Mouse (Mus musculus) mouse trophoblast stem cell (cell line): Measurements from ENCODE around the gene Gm17364.
"Not testable (repeated sequence)": the region's sequence is repeated elsewhere in the genome, so short reads cannot be mapped to it uniquely, and the experiment has no call there.

ENCODE experiments used
- in situ Hi-C, 2 experiments: fragments of 300-500 bp; cut with MseI, MboI; formaldehyde crosslinking; loops; 2 replicates in 1 of 2; 3 replicates in 1 of 2; pipeline ENCODE4 v1.15.1; 2025

Gm17364 gene

DNA sequence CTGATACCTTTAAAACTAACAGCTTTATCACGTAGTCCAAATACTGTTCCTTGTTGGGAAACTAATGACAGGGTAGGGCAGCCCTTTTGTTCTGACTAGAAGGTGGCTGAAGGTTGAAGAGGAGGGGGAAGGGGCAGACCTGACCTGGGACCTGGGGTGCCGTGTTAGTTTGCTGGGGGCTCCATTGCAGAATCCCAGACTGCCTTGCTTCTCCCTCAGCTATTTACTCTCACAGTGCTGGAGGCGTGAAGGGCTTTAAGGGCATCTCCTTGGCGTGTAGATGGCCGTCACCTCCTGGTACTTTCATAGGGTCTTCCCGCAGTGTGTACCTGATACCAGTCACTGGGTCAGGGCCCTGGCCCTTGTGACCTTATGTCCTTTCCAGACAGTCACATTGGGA, 21.6 kb downstream of the Gm17364 start:
- in situ Hi-C loops: no loop called here

DNA sequence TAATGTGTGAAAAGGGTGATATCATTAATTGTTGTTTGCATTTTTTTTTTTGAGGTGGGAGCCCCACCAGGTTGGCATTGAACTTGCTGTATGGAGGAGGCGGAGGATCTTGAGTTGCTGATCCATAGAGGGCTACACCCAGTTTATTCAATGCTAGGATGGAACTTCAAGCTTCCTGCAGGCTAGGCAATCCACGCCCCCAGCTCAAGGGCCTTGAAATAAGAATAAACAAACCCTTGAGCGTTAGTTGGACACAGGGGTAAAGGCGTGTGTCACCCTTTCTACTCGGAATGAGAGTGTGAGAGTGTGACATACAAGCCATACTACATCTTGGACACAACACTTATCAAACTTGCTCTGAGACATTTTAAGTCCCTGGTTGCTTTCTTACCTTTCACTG, 22.1 kb downstream of the Gm17364 start:
- in situ Hi-C loops: no loop called here

DNA sequence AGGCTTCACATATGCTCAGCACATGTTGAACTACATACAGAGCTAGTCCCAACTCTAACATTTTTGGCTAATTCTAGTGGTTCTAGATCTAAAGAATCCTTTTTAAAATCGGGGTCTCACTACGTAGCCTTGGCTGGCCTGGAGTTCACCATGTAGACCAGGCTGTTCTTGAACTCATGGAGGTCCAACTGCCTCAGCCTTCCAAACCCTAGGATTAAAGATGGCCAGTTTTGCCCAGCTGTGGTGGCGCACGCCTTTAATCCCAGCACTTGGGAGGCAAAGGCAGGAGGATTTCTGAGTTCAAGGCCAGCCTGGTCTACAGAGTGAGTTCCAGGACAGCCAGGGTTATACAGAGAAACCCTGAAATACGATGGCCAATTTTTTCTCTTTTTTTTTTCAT, 22.5 kb downstream of the Gm17364 start:
- in situ Hi-C loops: not testable (repeated sequence)

- in situ Hi-C loops: no loop called here
Observed at GRCm38 (mm10) chr13:41250318-41250981, 23.3 kb downstream of the Gm17364 start.

- in situ Hi-C loops: loop anchor here (25.0 kb wide), 2 partner anchors 412 to 437 kb away; no protein-coding TSS in a partner anchor
Observed at GRCm38 (mm10) chr13:41249538-41250317, 24.0 kb downstream of the Gm17364 start, which contains the start of gene Smim13. TSS of gene Smim13 (plus strand) at chr13:41249844.

GRCm38 (mm10) chr13:41248751-41249520, 24.8 kb downstream of the Gm17364 start:
- in situ Hi-C loops: loop anchor here (25.0 kb wide), 2 partner anchors 412 to 437 kb away; no protein-coding TSS in a partner anchor

DNA sequence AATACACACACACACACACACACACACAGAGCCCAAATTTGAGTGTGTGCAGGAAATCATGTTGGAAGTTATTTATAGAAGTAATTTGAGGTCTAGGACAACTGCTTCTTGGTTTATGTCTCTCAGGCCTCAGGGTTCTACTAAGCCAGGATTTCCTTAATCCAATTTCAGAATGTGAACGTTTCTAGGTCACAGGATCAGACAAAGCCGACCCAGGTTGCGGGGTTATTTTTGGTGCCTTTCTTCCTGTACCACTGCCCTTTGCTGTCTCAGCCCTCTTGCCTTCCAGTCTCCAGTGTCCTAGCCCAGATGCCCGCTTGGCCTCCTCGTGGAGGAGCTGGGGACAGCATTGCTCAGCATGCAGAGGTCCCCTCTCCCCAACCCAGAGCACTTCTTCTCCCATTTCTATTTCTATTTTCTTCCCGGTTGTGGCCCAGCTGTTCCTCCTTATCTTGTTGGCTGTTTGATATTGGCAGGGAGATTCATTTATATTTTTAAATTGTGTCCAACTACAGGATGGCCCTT, 29.4 kb downstream of the Gm17364 start:
- in situ Hi-C loops: loop anchor here (5.0 to 25.0 kb wide), 3 partner anchors 107 to 432 kb away; no protein-coding TSS in a partner anchor

- in situ Hi-C loops: loop anchor here (5.0 to 25.0 kb wide), 3 partner anchors 104 to 429 kb away; no protein-coding TSS in a partner anchor
Observed at GRCm38 (mm10) chr13:41241557-41241956, 32.2 kb downstream of the Gm17364 start.

GRCm38 (mm10) chr13:41238805-41239130, 35.0 kb downstream of the Gm17364 start:
- in situ Hi-C loops: loop anchor here (5.0 to 25.0 kb wide), 4 partner anchors 101 to 426 kb away; no protein-coding TSS in a partner anchor

DNA sequence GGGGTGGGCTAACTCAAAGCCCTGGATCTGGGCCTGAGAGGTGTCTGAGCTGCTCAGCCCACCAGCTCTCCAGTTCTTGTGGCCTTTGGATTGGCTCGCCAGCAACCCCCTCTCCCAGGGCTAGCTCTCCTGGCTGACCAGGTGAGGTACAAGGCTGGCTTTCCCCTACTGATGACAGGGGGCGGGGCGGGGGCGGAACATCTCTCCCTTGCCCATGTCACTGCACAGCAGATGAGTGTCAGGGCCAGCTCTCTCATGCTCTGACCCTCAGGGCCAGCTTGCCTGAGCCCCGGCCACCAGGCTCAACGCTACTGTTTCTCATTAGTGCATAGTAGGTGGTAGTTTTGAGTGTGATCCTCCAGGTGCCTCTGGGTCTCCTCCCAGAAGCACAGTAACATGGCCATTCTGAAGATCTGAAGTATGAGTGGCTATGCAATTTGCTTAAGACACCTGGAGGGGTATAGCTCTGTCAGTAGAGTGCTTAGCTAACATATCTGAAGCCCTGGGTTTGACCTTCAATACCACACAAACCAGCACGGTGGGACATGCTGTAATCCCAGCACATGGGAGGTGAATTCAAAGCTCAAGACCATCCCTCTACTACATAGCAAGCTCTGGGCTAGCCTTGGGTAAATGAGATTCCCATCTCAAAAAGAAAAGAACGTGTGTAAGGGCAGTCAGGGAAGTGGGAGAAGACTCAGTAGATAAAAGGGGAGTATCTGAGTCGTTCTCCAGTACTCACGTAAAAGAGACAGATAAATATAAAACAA, 35.6 kb downstream of the Gm17364 start:
- in situ Hi-C loops: loop anchor here (5.0 to 25.0 kb wide), 4 partner anchors 101 to 426 kb away; no protein-coding TSS in a partner anchor

- in situ Hi-C loops: loop anchor here (5.0 to 25.0 kb wide), 4 partner anchors 99 to 424 kb away; no protein-coding TSS in a partner anchor
Observed at GRCm38 (mm10) chr13:41235845-41236741, 37.7 kb downstream of the Gm17364 start.

DNA sequence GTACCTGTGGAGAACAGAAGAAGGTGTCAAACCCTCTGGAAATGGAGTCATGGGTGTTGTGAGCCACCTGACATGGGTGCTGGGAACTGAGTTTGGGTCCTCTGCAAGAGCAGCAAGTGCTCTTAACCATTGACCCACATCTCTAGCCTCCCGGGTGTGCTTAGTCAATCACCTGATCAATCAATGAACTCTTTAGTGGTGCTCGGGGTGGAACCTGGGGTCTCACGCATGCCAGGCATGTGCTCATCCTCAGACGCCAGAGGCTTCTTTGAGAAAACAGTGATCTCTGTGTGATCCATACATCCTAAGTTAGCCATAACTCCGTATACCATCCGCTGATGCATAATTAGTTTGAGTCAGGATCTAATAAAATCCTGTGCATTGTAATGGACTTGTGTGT, 38.6 kb downstream of the Gm17364 start:
- in situ Hi-C loops: loop anchor here (5.0 to 25.0 kb wide), 4 partner anchors 98 to 423 kb away; no protein-coding TSS in a partner anchor

- in situ Hi-C loops: loop anchor here (10.0 to 25.0 kb wide), 3 partner anchors 148 to 421 kb away; no protein-coding TSS in a partner anchor
Observed at GRCm38 (mm10) chr13:41233241-41233640, 40.5 kb downstream of the Gm17364 start.

DNA sequence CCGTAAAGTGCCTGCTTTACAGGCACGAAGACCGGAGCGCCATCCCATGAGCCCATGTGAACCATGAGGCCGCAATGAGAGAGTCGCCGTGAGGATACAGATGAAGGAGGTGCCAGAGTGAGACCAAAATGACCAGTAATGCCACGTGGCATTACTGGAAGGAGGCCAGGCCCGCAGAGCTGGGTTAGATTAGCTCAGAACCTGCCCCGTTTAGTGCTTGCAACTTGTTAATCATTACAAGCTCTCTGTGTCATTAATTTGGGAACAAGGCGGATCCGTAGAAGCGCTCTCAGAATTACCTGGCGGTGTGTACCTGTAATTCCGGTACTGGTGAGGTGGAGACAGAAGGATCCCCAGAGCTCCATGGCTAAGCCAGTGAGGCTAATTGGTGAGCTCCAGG, 41.6 kb downstream of the Gm17364 start:
- in situ Hi-C loops: loop anchor here (10.0 to 25.0 kb wide), 3 partner anchors 147 to 420 kb away; no protein-coding TSS in a partner anchor

GRCm38 (mm10) chr13:41231389-41231983, 42.3 kb downstream of the Gm17364 start:
- in situ Hi-C loops: loop anchor here (10.0 to 25.0 kb wide), 3 partner anchors 147 to 419 kb away; no protein-coding TSS in a partner anchor

DNA sequence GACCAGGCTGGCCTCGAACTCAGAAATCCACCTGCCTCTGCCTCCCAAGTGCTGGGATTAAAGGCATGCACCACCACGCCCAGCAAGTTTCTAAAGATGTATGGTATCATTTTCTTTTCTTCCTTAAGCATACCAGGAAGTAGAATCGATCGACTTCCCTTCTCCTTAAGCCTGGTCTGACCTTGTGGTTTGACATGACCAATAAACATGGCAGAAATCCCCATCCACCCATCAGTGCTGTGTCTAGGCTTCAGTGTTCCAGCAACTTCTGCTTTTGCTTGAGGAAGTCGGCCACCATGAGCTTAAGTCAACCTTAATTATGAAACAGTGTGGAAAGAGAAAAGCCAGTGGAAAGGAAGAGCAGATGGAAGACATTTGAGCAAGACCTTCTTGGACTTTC, 43.5 kb downstream of the Gm17364 start:
- in situ Hi-C loops: loop anchor here (10.0 to 25.0 kb wide), 3 partner anchors 145 to 418 kb away; no protein-coding TSS in a partner anchor

DNA sequence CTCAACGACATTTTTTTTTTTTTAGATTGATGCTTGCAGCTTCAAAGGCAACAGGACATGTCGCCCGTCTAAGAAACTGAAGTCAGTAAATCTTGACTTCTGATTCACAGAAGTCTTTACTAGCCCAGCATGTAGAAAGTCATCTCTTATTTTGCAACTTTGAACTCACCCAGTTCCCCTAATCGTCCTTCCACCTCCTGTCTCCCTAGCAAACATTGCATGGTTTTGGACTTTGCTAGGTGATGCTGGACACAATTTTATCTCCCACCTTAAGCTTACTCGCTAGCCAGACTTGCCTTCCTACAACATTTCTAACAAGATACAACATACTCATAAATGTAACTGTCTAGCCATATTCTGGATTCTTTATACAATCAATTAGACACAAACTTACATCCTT, 45.7 kb downstream of the Gm17364 start:
- in situ Hi-C loops: loop anchor here (5.0 to 25.0 kb wide), 3 partner anchors 141 to 416 kb away; no protein-coding TSS in a partner anchor

- in situ Hi-C loops: loop anchor here (5.0 to 25.0 kb wide), 3 partner anchors 139 to 414 kb away; no protein-coding TSS in a partner anchor
Observed at GRCm38 (mm10) chr13:41226513-41226912, 47.3 kb downstream of the Gm17364 start.
